Mouse (Mus musculus): ENCODE results near the gene Hipk1.
A peak's percentile ranks its signal among the peaks of the same experiment; 100 is the strongest.

The Hipk1 gene

DNA sequence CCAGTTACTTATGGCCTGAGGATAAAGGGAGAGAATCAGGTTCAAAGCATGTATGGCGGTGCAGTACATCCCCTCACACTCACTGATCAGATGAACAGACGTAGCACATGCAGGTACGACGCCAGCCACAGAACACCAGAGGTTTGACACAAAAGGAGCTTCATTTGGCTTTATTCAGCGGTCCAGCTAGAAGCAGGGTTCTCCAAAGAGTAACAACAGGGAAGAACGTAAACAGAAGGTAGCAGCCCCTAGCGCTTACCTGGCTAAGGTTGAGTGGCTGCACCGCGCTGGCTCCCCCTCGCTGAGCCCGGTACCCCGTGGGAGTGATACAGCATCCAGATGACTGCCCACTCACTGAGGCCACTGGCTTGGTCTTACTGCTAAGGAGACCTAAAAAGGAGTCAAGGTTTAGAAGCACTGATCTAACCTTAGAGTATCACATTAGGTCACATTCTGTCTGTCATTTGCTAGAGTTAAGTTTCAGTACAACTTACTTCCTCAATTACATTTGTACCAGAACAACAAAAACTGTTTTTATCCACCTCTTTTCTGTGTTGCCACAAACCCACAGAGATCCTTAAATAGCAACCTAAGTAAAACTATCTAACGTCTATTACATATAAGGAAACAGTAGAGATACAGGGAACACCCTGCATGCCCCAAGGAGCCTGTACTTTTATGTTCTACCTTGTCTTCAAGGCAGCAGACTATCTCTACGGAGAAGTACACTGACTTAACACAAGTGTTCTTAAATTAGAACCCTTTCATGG, 46.2 kb downstream of the Hipk1 start:
- DNase-seq (ENCODE audit: low spot score): no peak

- no peak for DNase-seq (ENCODE audit: low spot score)
Observed at GRCm38 (mm10) chr3:103743208-103743607, 48.2 kb downstream of the Hipk1 start.

DNA sequence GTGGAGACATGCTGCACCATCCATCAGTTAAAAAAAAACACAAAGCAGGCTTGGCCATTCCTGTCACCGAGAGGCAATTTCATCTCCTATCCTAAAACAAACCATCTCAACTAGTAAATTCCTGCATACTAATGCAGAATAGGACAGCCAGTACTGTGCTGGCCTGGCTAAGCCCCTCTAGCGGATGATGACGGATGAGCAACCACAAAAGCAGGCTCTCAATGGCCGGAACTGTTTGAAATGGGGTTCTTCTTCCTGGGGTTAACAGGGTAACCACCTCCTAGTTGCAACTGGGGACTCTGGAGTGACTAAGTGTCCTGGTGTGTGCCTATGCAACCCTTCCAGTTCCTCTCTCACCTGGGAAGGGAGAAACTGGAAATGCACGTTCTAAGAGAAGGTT, 51.0 kb downstream of the Hipk1 start:
- peak; percentile 19 for DNase-seq (ENCODE audit: low spot score)

DNA sequence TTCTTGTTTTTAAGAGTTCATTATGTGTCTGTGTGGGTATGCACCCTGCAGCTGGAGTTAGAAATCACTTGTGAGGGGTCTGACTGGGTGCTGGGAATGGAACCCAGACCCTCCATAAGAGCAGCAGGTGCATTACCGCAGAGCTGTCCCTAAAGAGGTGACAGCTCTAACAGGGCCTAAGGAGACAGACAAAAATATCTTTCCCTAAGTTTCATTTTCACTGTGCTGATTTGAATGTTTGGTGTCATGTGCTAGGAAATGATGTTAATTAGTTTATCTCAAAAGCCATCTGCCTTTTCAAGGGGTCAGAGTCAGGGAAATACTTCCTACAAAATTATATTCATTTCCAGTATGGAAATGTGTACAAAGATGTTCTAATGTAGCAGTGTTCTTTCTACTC, 52.0 kb downstream of the Hipk1 start, which contains the start of gene Gm10964:
Gene Gm10964, plus strand, starts transcription at position 38 of the 400 bp plus-strand sequence.
- DNase-seq (ENCODE audit: low spot score): no peak

DNA sequence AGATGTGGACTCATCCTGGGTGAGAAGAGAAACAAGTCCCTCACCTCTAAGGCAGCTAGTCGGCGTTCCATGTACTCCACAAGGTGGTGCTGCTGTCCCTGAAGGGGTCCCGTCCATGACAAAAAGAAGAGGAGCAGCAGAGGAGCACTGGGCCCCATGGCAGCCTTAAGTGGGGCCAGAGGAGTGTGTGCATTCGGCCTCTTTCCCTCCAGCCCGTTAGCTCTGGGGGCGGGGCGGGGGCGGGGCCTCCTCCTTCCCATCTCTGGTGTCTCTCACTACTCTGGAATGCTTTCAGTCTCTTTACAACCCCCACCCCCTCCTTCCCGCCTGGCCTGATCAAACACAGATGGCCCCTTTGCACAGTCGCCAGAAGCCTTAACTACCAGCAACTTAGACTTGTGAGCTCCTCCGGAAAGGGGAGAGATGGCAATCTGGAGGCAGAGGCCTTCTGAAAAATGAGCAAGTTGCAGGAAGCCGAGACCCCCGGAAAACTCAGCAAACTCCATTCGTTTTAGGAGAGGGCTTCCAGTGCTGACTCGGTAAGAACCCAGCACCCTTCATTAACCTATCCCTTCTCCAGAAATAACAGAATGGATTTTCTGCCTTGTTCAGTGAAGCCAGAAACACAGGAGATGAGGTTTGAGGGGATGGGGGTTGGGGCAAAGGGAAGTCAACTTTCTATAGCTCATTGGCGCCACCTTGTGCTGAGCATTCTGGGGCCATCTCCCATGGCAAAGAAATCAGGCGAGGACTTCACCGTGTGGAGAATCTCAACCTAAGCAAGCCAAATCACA, 53.4 kb downstream of the Hipk1 start, which contains the start of gene Olfml3:
Gene Olfml3, minus strand, starts transcription at position 224 of the 794 bp plus-strand sequence.
- DNase-seq (ENCODE audit: low spot score): peak; percentile 80

GRCm38 (mm10) chr3:103737061-103737754, 54.2 kb downstream of the Hipk1 start:
- no peak for DNase-seq (ENCODE audit: low spot score)

- no peak for DNase-seq (ENCODE audit: low spot score)
Observed at GRCm38 (mm10) chr3:103735776-103736600, 55.4 kb downstream of the Hipk1 start.

GRCm38 (mm10) chr3:103734696-103735519, 56.5 kb downstream of the Hipk1 start:
- no peak for DNase-seq (ENCODE audit: low spot score)

DNA sequence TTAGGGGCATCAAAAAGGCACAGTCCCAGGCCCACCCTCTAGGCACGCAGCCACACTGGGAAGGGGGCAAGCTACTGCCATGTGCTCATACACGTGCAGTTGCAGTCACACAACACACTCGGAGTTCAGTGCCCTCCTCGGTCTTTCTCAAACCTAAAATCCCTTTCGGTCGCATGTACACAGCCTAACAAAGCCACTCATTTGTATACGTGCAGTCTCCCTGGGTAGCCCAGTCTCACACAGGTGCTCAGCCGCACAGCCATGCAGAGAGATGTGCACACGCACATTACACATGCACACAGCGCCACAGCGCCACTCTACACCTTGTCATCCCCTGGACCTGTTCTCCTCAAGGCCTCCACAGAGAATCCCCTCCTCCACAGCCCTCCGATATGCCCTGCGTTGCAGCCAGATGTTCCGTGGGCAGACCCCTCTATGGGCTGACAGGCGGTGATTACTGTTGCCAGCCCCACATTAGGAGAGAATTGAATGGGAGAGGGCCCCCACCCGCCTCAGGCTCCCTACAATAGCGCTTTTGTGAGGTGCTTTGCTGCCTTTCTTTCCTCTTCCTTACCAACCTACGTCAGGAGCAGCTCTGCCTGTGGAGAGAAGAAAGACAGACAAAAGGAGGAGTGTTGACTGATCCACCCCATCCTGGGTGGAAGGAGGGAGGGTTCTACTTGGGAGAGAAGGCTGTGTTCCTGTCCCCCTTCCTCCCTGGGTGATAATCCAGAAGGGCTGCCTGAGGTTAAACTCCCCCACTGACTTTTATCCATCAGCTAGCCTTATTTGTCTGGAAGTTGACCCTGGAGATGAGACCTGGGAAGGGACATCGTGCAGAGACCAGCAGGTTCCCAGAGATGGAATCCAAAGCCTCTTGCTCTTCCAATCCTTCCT, 57.3 kb downstream of the Hipk1 start:
- DNase-seq (ENCODE audit: low spot score): no peak

DNA sequence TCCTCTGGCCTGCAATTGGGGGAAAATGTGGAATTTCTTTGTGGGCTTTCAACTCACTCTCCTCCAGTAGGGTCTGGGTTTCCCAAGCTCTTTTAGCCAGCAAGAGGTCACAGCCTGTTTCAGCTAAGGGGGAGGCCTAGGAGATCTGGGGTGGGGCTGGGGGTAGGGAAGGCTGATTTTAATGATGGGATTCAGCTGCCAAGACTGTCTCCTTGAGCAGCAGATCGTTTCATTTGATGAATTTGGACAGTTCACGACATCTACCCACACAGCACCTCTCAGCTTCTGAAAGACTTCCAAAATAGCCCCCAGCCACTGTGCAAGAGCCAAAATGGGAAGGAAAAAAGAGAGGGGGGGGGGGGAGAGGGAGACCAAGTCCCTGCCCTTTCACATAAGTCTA, 58.2 kb downstream of the Hipk1 start:
- DNase-seq (ENCODE audit: low spot score): no peak

GRCm38 (mm10) chr3:103732116-103732515, 59.2 kb downstream of the Hipk1 start:
- DNase-seq (ENCODE audit: low spot score): no peak

GRCm38 (mm10) chr3:103729850-103730249, 61.5 kb downstream of the Hipk1 start:
- DNase-seq (ENCODE audit: low spot score): no peak

GRCm38 (mm10) chr3:103727813-103728326, 63.5 kb downstream of the Hipk1 start:
- no peak for DNase-seq (ENCODE audit: low spot score)

GRCm38 (mm10) chr3:103726642-103727041, 64.7 kb downstream of the Hipk1 start:
- no peak for DNase-seq (ENCODE audit: low spot score)

GRCm38 (mm10) chr3:103724137-103724536, 67.2 kb downstream of the Hipk1 start:
- no peak for DNase-seq (ENCODE audit: low spot score)

DNA sequence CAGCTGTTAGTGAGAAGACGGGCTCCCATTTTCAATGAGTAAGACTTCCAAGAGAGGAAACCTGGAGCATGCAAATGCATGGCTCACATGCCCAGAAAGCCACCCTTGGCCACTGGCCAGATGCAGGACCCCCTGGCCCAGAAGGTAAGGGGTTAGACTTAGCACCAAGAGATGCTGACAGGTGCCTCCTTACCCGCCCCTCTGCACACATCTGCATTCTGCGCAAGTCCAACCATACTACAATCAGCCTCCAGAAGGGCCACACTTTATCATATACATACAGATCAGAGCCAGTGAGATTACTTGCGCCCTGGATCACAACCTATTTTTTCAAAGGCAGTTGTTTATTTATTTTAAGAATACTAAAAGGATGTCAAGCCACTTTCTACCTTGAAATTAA, 72.6 kb downstream of the Hipk1 start:
- DNase-seq (ENCODE audit: low spot score): no peak

DNA sequence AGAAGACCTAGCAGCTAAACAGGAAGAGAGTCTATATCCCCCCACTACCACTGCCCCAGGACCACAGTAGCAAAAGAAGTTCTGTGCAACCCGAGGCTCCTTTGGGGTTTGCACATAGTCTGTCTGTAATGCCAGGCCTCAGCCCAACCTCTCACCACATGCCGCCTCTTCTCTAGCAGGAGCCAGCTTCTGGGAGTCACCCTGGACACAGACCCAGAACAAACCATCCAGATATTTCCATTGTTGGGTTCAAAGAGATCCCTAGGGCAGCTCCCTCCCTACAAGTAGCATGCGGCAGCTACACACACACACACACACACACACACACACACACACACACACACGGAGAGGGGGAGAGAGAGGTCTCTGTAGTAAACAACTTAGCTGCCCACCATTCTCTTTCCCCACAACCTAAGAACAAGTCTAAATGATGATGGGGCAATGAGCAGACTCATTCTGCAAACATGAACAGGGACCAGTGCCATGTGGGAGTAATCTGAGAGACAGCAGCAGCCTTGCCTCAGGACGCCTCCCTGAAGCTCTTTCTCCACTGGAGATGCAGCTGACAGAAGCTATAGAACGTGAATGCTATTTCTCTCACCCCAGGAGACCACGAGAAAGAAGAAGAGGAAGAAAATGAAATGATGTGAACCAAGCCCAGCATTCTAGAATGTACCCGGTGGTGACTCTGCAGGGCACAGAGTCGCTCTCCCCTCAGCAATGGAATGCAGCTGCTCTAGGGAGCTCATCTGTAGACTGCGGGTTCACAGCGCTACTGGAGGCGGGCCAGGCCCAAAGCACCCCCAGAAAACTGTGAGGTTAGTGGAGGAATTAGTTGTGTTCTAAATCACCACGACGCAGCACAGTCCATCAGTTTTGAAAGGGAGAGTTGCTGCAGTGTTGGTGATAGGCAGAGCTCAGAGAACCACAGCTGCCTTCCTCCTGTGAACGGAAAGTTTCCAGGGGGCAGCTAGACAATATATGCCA, 74.3 kb downstream of the Hipk1 start:
- DNase-seq (ENCODE audit: low spot score): no peak
